In the genomic region with DNA sequence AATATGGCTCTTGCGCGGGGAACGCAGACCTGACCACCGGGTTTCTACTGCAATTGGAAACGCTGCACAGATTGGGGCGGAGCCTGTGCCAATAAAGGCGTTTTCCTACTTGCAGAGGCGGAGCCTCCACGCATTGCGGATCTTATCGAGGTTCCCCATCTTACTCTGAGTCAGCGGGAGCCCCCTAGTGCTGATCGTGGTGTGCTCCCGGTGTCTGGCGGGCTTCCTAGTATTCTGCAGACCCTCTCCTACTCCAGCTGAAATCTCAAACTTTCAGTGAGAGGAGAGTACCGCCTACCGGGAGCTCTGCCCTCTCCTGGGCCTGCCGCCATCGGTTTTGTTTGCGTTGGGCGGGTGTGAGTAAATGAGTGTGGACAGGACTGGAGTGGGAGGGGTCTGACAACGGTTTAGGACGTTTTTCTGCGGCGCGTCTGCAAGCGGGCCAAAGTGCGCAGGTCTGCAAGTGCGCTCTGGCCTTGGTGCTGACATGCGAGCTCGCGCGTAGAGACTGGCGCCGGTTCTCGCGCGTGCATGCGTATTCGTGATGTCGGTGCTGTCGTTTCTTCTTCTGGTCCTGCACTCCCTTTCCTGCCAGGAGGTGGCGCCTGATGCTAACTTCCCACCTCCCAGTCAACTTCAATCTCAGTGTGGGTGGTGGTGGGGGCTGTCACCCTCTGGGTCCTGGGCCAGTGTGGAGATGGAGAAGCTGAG, we compare ENCODE assay signal across 9 mouse cellular contexts. TPM values are rescaled to one million over a fixed set of nuclear protein-coding genes. Genes with fewer than 3 reads are reported as not detected.
DNase-seq lines count a peak whose midpoint lies in the region; ATAC-seq and TF ChIP-seq lines count a peak whose summit lies in the region.
"Had no signal": no experiment of that assay in that cellular context is flagged by ENCODE, and none has a peak within 500 bp of the region (broad histone marks: within the 10 kb centered on the region; RNA-seq: fewer than 3 reads in every experiment).

No protein-coding gene starts in this region.

- peak overlapping the region; percentile 80 for H3K4me3 ChIP-seq in E14TG2a.4 (replicated peaks; ENCODE audit: low read length)
- H3K4me3 ChIP-seq in forebrain, embryonic 12.5 days (replicated peaks) = peak overlapping the region; percentile 47
- H3K4me3 ChIP-seq in heart, embryonic 16.5 days (ENCODE audit: low read length) = peak overlapping the region; percentile 42
- peak overlapping the region; percentile 30 for H3K4me3 ChIP-seq in liver, embryonic 13.5 days (replicated peaks)
- H3K4me3 ChIP-seq in stomach, embryonic 15.5 days (replicated peaks) = peak overlapping the region; percentile 37

- peak; percentile 22 for DNase-seq in c-Kit-positive CD71-positive TER-119-positive erythroid progenitor cells, embryonic 14.5 days (ENCODE audit: low spot score)
- peak; percentile 87 for DNase-seq in kidney, postnatal 14 days
- peak; percentile 31 for DNase-seq in liver, embryonic 13.5 days
- peak; percentile 39 to 57 for DNase-seq in natural killer cell, adult 2 months (ENCODE audit: low spot score in 2 of 2)

- H3K27me3 ChIP-seq in E14TG2a.4 (ENCODE audit: insufficient read depth, low read length) = peaks cover 73% of the 10 kb centered on the region
- peaks cover 64% of the 10 kb centered on the region for H3K27me3 ChIP-seq in forebrain, embryonic 12.5 days
- peaks cover 58% of the 10 kb centered on the region for H3K27me3 ChIP-seq in heart, embryonic 16.5 days (ENCODE audit: control insufficient read depth, insufficient read depth, low read length)
- peaks cover 88% of the 10 kb centered on the region for H3K27me3 ChIP-seq in liver, embryonic 13.5 days
- H3K27me3 ChIP-seq in stomach, embryonic 15.5 days (replicated peaks) = peaks cover 24% of the 10 kb centered on the region

- peak; percentile 66 for TF ChIP-seq CTCF in E14TG2a.4 (conservative IDR thresholded peaks at IDR 0.05; ENCODE audit: low read length)

- no peaks in the 10 kb centered on the region for H3K9me3 ChIP-seq in E14TG2a.4 (ENCODE audit: low read length)
- no peaks in the 10 kb centered on the region for H3K9me3 ChIP-seq in forebrain, embryonic 12.5 days
- no peaks in the 10 kb centered on the region for H3K9me3 ChIP-seq in heart, embryonic 16.5 days (replicated peaks; ENCODE audit: control insufficient read depth, low read length)
- H3K9me3 ChIP-seq in liver, embryonic 13.5 days (replicated peaks) = no peaks in the 10 kb centered on the region
- no peaks in the 10 kb centered on the region for H3K9me3 ChIP-seq in stomach, embryonic 15.5 days

- peaks cover 39% of the 10 kb centered on the region for H3K4me1 ChIP-seq in E14TG2a.4 (replicated peaks; ENCODE audit: low read depth, low read length)
- H3K4me1 ChIP-seq in forebrain, embryonic 12.5 days = peaks cover 46% of the 10 kb centered on the region
- H3K4me1 ChIP-seq in heart, embryonic 16.5 days (ENCODE audit: control insufficient read depth, insufficient read depth, low read length) = peaks cover 3% of the 10 kb centered on the region; the same call in 1 of the 2 replicates
- peaks cover 2% of the 10 kb centered on the region; the same call in 1 of the 2 replicates for H3K4me1 ChIP-seq in liver, embryonic 13.5 days (replicated peaks)
- H3K4me1 ChIP-seq in stomach, embryonic 15.5 days = peaks cover 8% of the 10 kb centered on the region; the same call in 1 of the 2 replicates

- peak overlapping the region; percentile 94 for H3K27ac ChIP-seq in forebrain, embryonic 12.5 days
- no peak overlapping the region for H3K27ac ChIP-seq in heart, embryonic 16.5 days (ENCODE audit: low read length)
- H3K27ac ChIP-seq in liver, embryonic 13.5 days = no peak overlapping the region
- no peak overlapping the region for H3K27ac ChIP-seq in stomach, embryonic 15.5 days

- under 1% methylated on average over 43 of the region's 43 CpGs for WGBS in forebrain, embryonic 12.5 days
- under 1% methylated on average over 43 of the region's 43 CpGs for WGBS in heart, embryonic 16.5 days
- under 1% methylated on average over 43 of the region's 43 CpGs for WGBS in liver, embryonic 13.5 days (ENCODE audit: insufficient replicate concordance)
- WGBS in stomach, embryonic 15.5 days = under 1% methylated on average over 43 of the region's 43 CpGs

- peak; percentile 86 for ATAC-seq in forebrain, embryonic 12.5 days (ENCODE audit: low FRiP score)
- peak; percentile 76 for ATAC-seq in heart, embryonic 16.5 days (replicated peaks; ENCODE audit: extremely low read depth, insufficient read depth, low FRiP score)
- peak; percentile 73 for ATAC-seq in liver, embryonic 13.5 days (ENCODE audit: low read depth)
- peak; percentile 82 for ATAC-seq in stomach, embryonic 15.5 days (ENCODE audit: insufficient read depth, low FRiP score, low read depth)

- H3K36me3 ChIP-seq in E14TG2a.4 (ENCODE audit: insufficient read depth, low read length) = no peaks in the 10 kb centered on the region
- no peaks in the 10 kb centered on the region for H3K36me3 ChIP-seq in forebrain, embryonic 12.5 days (replicated peaks)
- H3K36me3 ChIP-seq in heart, embryonic 16.5 days (ENCODE audit: control insufficient read depth, insufficient read depth) = no peaks in the 10 kb centered on the region
- no peaks in the 10 kb centered on the region for H3K36me3 ChIP-seq in liver, embryonic 13.5 days
- H3K36me3 ChIP-seq in stomach, embryonic 15.5 days = no peaks in the 10 kb centered on the region

- peak overlapping the region; percentile 85 for H3K4me2 ChIP-seq in forebrain, embryonic 12.5 days
- peak overlapping the region; percentile 62 for H3K4me2 ChIP-seq in heart, embryonic 16.5 days (ENCODE audit: low read depth, low read length)
- H3K4me2 ChIP-seq in liver, embryonic 13.5 days = peak overlapping the region; percentile 50
- H3K4me2 ChIP-seq in stomach, embryonic 15.5 days = peak overlapping the region; percentile 67

- H3K9ac ChIP-seq in forebrain, embryonic 12.5 days = peak overlapping the region; percentile 61
- H3K9ac ChIP-seq in heart, embryonic 16.5 days (ENCODE audit: low read length) = no peak overlapping the region
- no peak overlapping the region for H3K9ac ChIP-seq in liver, embryonic 13.5 days
- H3K9ac ChIP-seq in stomach, embryonic 15.5 days = no peak overlapping the region

RNA-seq across cellular contexts. Expression of a gene that starts 8.2 kb away (rescaled TPM):
- 2.7 and 3.6 TPM in 2 replicates for polyA plus RNA-seq in forebrain, embryonic 12.5 days (2016; fragmentation: Nextera tagmentation; extraction: Ambion mirVana)
- polyA plus RNA-seq in heart, embryonic 16.5 days (2015; fragmentation: Nextera tagmentation; extraction: Ambion mirVana) = not detected in 2 replicates
- polyA plus RNA-seq in liver, embryonic 13.5 days (2015; fragmentation: Nextera tagmentation; extraction: Ambion mirVana) = not detected in 2 replicates
- 0.21 and 0.37 TPM in 2 replicates for polyA plus RNA-seq in stomach, embryonic 15.5 days (2015; fragmentation: Nextera tagmentation; extraction: Ambion mirVana)
- polyA plus RNA-seq: gonadal fat pad, adult 2 months had no signal

RNA-seq across cellular contexts. Expression of a gene that starts 8.5 kb away (rescaled TPM):
- 4.3 and 11.3 TPM in 2 replicates for polyA plus RNA-seq in forebrain, embryonic 12.5 days (2016; fragmentation: Nextera tagmentation; extraction: Ambion mirVana)
- polyA plus RNA-seq in heart, embryonic 16.5 days (2015; fragmentation: Nextera tagmentation; extraction: Ambion mirVana) = 0.04 TPM in 1 of 2 replicates, not detected in the other
- 0.02 and 0.05 TPM in 2 replicates for polyA plus RNA-seq in liver, embryonic 13.5 days (2015; fragmentation: Nextera tagmentation; extraction: Ambion mirVana)
- 0.77 and 0.80 TPM in 2 replicates for polyA plus RNA-seq in stomach, embryonic 15.5 days (2015; fragmentation: Nextera tagmentation; extraction: Ambion mirVana)

RNA-seq across cellular contexts. Expression of a gene that starts 25.6 kb away (rescaled TPM):
- not detected in 2 replicates for polyA plus RNA-seq in forebrain, embryonic 12.5 days (2016; fragmentation: Nextera tagmentation; extraction: Ambion mirVana)
- polyA plus RNA-seq in heart, embryonic 16.5 days (2015; fragmentation: Nextera tagmentation; extraction: Ambion mirVana) = not detected in 2 replicates
- not detected in 2 replicates for polyA plus RNA-seq in liver, embryonic 13.5 days (2015; fragmentation: Nextera tagmentation; extraction: Ambion mirVana)
- not detected in 2 replicates for polyA plus RNA-seq in stomach, embryonic 15.5 days (2015; fragmentation: Nextera tagmentation; extraction: Ambion mirVana)
- polyA plus RNA-seq: gonadal fat pad, adult 2 months had no signal

RNA-seq across cellular contexts. Expression of a gene that starts 31.0 kb away (rescaled TPM):
- 12.8 and 14.2 TPM in 2 replicates for polyA plus RNA-seq in forebrain, embryonic 12.5 days (2016; fragmentation: Nextera tagmentation; extraction: Ambion mirVana)
- polyA plus RNA-seq in heart, embryonic 16.5 days (2015; fragmentation: Nextera tagmentation; extraction: Ambion mirVana) = 5.2 and 5.7 TPM in 2 replicates
- 1.5 and 2.0 TPM in 2 replicates for polyA plus RNA-seq in liver, embryonic 13.5 days (2015; fragmentation: Nextera tagmentation; extraction: Ambion mirVana)
- 14.7 and 15.6 TPM in 2 replicates for polyA plus RNA-seq in stomach, embryonic 15.5 days (2015; fragmentation: Nextera tagmentation; extraction: Ambion mirVana)

RNA-seq across cellular contexts. Expression of a gene that starts 56.9 kb away (rescaled TPM):
- 0.05 TPM in 1 of 2 replicates, not detected in the other for polyA plus RNA-seq in forebrain, embryonic 12.5 days (2016; fragmentation: Nextera tagmentation; extraction: Ambion mirVana)
- 0.04 and 0.89 TPM in 2 replicates for polyA plus RNA-seq in heart, embryonic 16.5 days (2015; fragmentation: Nextera tagmentation; extraction: Ambion mirVana)
- polyA plus RNA-seq in liver, embryonic 13.5 days (2015; fragmentation: Nextera tagmentation; extraction: Ambion mirVana) = 7.8 and 10.5 TPM in 2 replicates
- 7.9 and 8.7 TPM in 2 replicates for polyA plus RNA-seq in stomach, embryonic 15.5 days (2015; fragmentation: Nextera tagmentation; extraction: Ambion mirVana)

Comparison
In these comparisons a context has a peak if more than half of its experiments do, and no peak if none do; other contexts are left out.
1. H3K4me3 ChIP-seq: peak in every context shown above with its lines; median percentile 80 in E14TG2a.4; 47 in forebrain, embryonic 12.5 days; 42 in heart, embryonic 16.5 days; 37 in stomach, embryonic 15.5 days; 30 in liver, embryonic 13.5 days.
2. DNase-seq: peak in every context shown above with its lines; median percentile 87 in kidney, postnatal 14 days; 48 in natural killer cell, adult 2 months; 31 in liver, embryonic 13.5 days; 22 in c-Kit-positive CD71-positive TER-119-positive erythroid progenitor cells, embryonic 14.5 days.